Comparison of ENCODE assay signal across 42 mouse cellular contexts in the genomic region with DNA sequence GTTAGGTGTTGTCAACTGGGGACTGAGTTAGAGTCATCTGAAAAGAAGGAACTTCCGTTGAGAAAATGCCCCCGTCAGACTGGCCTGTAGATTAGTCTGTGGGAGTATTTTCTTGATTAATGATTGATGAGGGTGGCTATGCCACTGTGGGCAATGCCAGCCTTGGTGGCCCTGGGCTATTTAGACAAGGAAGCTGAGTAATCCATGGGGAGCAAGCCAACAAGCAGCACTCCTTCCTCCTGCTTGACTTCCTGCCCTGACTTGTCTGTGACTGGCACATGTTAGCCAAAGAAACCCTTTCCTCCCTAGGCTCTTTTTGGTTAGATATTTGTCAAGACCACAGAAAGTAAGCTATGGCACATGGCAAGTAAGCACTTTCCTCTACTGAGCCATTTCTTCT. TPM values are rescaled to one million over a fixed set of nuclear protein-coding genes. Genes with fewer than 3 reads are reported as not detected.
"Had no signal": no experiment of that assay in that cellular context is flagged by ENCODE, and none has a peak within 500 bp of the region (broad histone marks: within the 10 kb centered on the region; RNA-seq: fewer than 3 reads in every experiment).

No protein-coding gene starts in this region.

- H3K4me1 ChIP-seq: heart, embryonic 10.5 days; heart, embryonic 12.5 days; heart, embryonic 13.5 days; heart, embryonic 15.5 days; hindbrain, embryonic 10.5 days; hindbrain, embryonic 12.5 days; hindbrain, embryonic 13.5 days; hindbrain, embryonic 15.5 days; intestine, embryonic 15.5 days; kidney, embryonic 15.5 days had no signal

- H3K9ac ChIP-seq: heart, embryonic 12.5 days; heart, embryonic 13.5 days; heart, embryonic 15.5 days; hindbrain, embryonic 12.5 days; hindbrain, embryonic 13.5 days; hindbrain, embryonic 14.5 days; hindbrain, embryonic 15.5 days; intestine, embryonic 15.5 days; kidney, embryonic 15.5 days had no signal

- ATAC-seq: hindbrain, embryonic 16.5 days; hindbrain, postnatal 0 days; inflammation-experienced regulatory T-cells, adult 6 months; intestine, embryonic 15.5 days; intestine, embryonic 16.5 days; intestine, postnatal 0 days had no signal

- H3K9me3 ChIP-seq: heart, embryonic 10.5 days; heart, embryonic 12.5 days; heart, embryonic 15.5 days; hindbrain, embryonic 15.5 days; intestine, embryonic 15.5 days; kidney, embryonic 15.5 days had no signal

- H3K4me3 ChIP-seq: heart, embryonic 10.5 days; heart, embryonic 12.5 days; heart, embryonic 13.5 days; heart, embryonic 15.5 days; hindbrain, embryonic 10.5 days; hindbrain, embryonic 12.5 days; hindbrain, embryonic 13.5 days; hindbrain, embryonic 15.5 days; intestine, embryonic 15.5 days; kidney, embryonic 15.5 days; layer of hippocampus, adult 2 months had no signal

- H3K27me3 ChIP-seq: heart, embryonic 12.5 days; heart, embryonic 13.5 days; heart, embryonic 15.5 days; hindbrain, embryonic 12.5 days; hindbrain, embryonic 13.5 days; hindbrain, embryonic 15.5 days; intestine, embryonic 15.5 days; kidney, embryonic 15.5 days had no signal

- H3K4me2 ChIP-seq: heart, embryonic 11.5 days; heart, embryonic 12.5 days; heart, embryonic 13.5 days; heart, embryonic 15.5 days; hindbrain, embryonic 12.5 days; hindbrain, embryonic 13.5 days; hindbrain, embryonic 14.5 days; hindbrain, embryonic 15.5 days; intestine, embryonic 15.5 days; kidney, embryonic 15.5 days had no signal

- H3K27ac ChIP-seq: heart, embryonic 10.5 days; heart, embryonic 13.5 days; heart, embryonic 15.5 days; hindbrain, embryonic 10.5 days; hindbrain, embryonic 12.5 days; hindbrain, embryonic 13.5 days; hindbrain, embryonic 14.5 days; hindbrain, embryonic 15.5 days; hindbrain, postnatal 0 days; intestine, embryonic 15.5 days; kidney, embryonic 15.5 days; kidney, postnatal 0 days; layer of hippocampus, adult 2 months had no signal

- DNase-seq: heart, postnatal 10 days; heart, postnatal 14 days; heart, postnatal 36 days; heart, postnatal 4 days; kidney, adult 11 months; kidney, adult 18-20 months; kidney, adult 2 months; kidney, adult 8-10 months; kidney, adult 9 months; kidney, postnatal 10 days; kidney, postnatal 14 days; kidney, postnatal 25 days; kidney, postnatal 36 days; layer of hippocampus, adult 9-11 months; layer of hippocampus, postnatal 36 days had no signal

- H3K36me3 ChIP-seq: heart, embryonic 10.5 days; heart, embryonic 12.5 days; heart, embryonic 13.5 days; heart, embryonic 15.5 days; hindbrain, embryonic 10.5 days; hindbrain, embryonic 12.5 days; hindbrain, embryonic 13.5 days; hindbrain, embryonic 15.5 days; intestine, embryonic 15.5 days; kidney, embryonic 15.5 days had no signal

RNA-seq across cellular contexts. Expression of a gene that starts 7.8 kb away (rescaled TPM):
- polyA plus RNA-seq: heart, embryonic 10.5 days; heart, embryonic 11.5 days; heart, embryonic 12.5 days; heart, embryonic 13.5 days; heart, embryonic 14.5 days; heart, embryonic 15.5 days; heart, embryonic 16.5 days; heart, postnatal 0 days; hindbrain, embryonic 13.5 days; hindbrain, embryonic 14.5 days; hindbrain, embryonic 15.5 days; hindbrain, embryonic 16.5 days; inflammation-experienced regulatory T-cells, adult 6 months; intestine, embryonic 14.5 days; intestine, embryonic 15.5 days; intestine, embryonic 16.5 days; intestine, postnatal 0 days; kidney, adult 2 months; kidney, embryonic 14.5 days; kidney, embryonic 15.5 days; kidney, embryonic 16.5 days; kidney, postnatal 0 days; large intestine, adult 2 months had no signal

RNA-seq across cellular contexts. Expression of a gene that starts 22.4 kb away (rescaled TPM):
- polyA plus RNA-seq: heart, embryonic 10.5 days; heart, embryonic 11.5 days; heart, embryonic 12.5 days; heart, embryonic 13.5 days; heart, embryonic 14.5 days; heart, embryonic 15.5 days; heart, embryonic 16.5 days; heart, postnatal 0 days; hindbrain, embryonic 10.5 days; hindbrain, embryonic 11.5 days; hindbrain, embryonic 12.5 days; hindbrain, embryonic 13.5 days; hindbrain, embryonic 14.5 days; hindbrain, embryonic 15.5 days; hindbrain, embryonic 16.5 days; hindbrain, postnatal 0 days; inflammation-experienced regulatory T-cells, adult 6 months; intestine, embryonic 14.5 days; intestine, embryonic 15.5 days; intestine, embryonic 16.5 days; intestine, postnatal 0 days; kidney, adult 2 months; kidney, embryonic 14.5 days; kidney, embryonic 15.5 days; kidney, embryonic 16.5 days; kidney, postnatal 0 days; large intestine, adult 2 months had no signal

RNA-seq across cellular contexts. Expression of a gene that starts 22.5 kb away (rescaled TPM):
- polyA plus RNA-seq: heart, embryonic 11.5 days; heart, embryonic 14.5 days; heart, embryonic 15.5 days; hindbrain, embryonic 10.5 days; hindbrain, embryonic 13.5 days; hindbrain, embryonic 14.5 days; hindbrain, embryonic 15.5 days; hindbrain, embryonic 16.5 days; hindbrain, postnatal 0 days; inflammation-experienced regulatory T-cells, adult 6 months; intestine, embryonic 14.5 days; intestine, embryonic 15.5 days; intestine, embryonic 16.5 days; intestine, postnatal 0 days had no signal

RNA-seq across cellular contexts. Expression of a gene that starts 32.8 kb away (rescaled TPM):
- polyA plus RNA-seq: heart, embryonic 10.5 days; heart, embryonic 11.5 days; heart, embryonic 12.5 days; heart, embryonic 13.5 days; heart, embryonic 14.5 days; heart, embryonic 15.5 days; heart, embryonic 16.5 days; heart, postnatal 0 days; hindbrain, embryonic 10.5 days; hindbrain, embryonic 11.5 days; hindbrain, embryonic 12.5 days; hindbrain, embryonic 13.5 days; hindbrain, embryonic 14.5 days; hindbrain, embryonic 15.5 days; hindbrain, embryonic 16.5 days; hindbrain, postnatal 0 days; inflammation-experienced regulatory T-cells, adult 6 months; intestine, embryonic 14.5 days; intestine, embryonic 15.5 days; intestine, embryonic 16.5 days; intestine, postnatal 0 days; kidney, adult 2 months; kidney, embryonic 14.5 days; kidney, embryonic 15.5 days; kidney, embryonic 16.5 days; kidney, postnatal 0 days; large intestine, adult 2 months had no signal

RNA-seq across cellular contexts. Expression of a gene that starts 53.0 kb away (rescaled TPM):
- polyA plus RNA-seq: heart, embryonic 10.5 days; heart, embryonic 11.5 days; heart, embryonic 12.5 days; heart, embryonic 13.5 days; heart, embryonic 14.5 days; heart, embryonic 15.5 days; heart, embryonic 16.5 days; heart, postnatal 0 days; hindbrain, embryonic 10.5 days; hindbrain, embryonic 11.5 days; hindbrain, embryonic 12.5 days; hindbrain, embryonic 13.5 days; hindbrain, embryonic 14.5 days; hindbrain, embryonic 15.5 days; hindbrain, embryonic 16.5 days; hindbrain, postnatal 0 days; inflammation-experienced regulatory T-cells, adult 6 months; intestine, embryonic 14.5 days; intestine, embryonic 15.5 days; intestine, embryonic 16.5 days; intestine, postnatal 0 days; kidney, adult 2 months; kidney, embryonic 14.5 days; kidney, embryonic 15.5 days; kidney, embryonic 16.5 days; kidney, postnatal 0 days; large intestine, adult 2 months had no signal
